Mouse (Mus musculus) stomach, embryonic 16.5 days (tissue): ENCODE data around the gene Chst15. TPM values are rescaled to one million over a fixed set of nuclear protein-coding genes. Genes with fewer than 3 reads are reported as not detected.

Source experiments
- ATAC-seq: fragments of 200-750 bp; cut with Nextera tagmentation; 2 replicates; pipeline ENCODE4 v1.8.0; 2017; ENCODE audit warnings: moderate number of reproducible peaks, moderate TSS enrichment; ENCODE audit not compliant: insufficient read depth, low FRiP score
- H3K27ac ChIP-seq: fragments of 300-500 bp; sonication (generic); 2 replicates; pipeline ENCODE4 v1.5.1; 2014; ENCODE audit warnings: low read length
- H3K27me3 ChIP-seq: fragments of 300-500 bp; sonication (generic); 2 replicates; pipeline ENCODE4 v1.6.1; 2014; ENCODE audit warnings: low read length, control low read depth, mixed read lengths; ENCODE audit not compliant: control insufficient read depth, insufficient read depth
- H3K36me3 ChIP-seq: fragments of 300-500 bp; sonication (generic); 2 replicates; pipeline ENCODE4 v1.6.1; 2014; ENCODE audit warnings: low read length; ENCODE audit not compliant: control insufficient read depth, insufficient read depth
- H3K4me1 ChIP-seq: fragments of 300-500 bp; sonication (generic); 2 replicates; pipeline ENCODE4 v1.6.1; 2014; ENCODE audit warnings: low read length, control low read depth, mixed read lengths; ENCODE audit not compliant: control insufficient read depth, insufficient read depth
- H3K4me2 ChIP-seq: fragments of 300-500 bp; sonication (generic); 2 replicates; pipeline ENCODE4 v1.6.1; 2014; ENCODE audit warnings: low read depth, low read length, mixed read lengths
- H3K4me3 ChIP-seq: fragments of 300-500 bp; sonication (generic); replicated peaks from 2 replicates; pipeline ENCODE4 v1.5.1; 2014; ENCODE audit warnings: mild to moderate bottlenecking, low read length
- H3K9ac ChIP-seq: fragments of 300-500 bp; sonication (generic); 2 replicates; pipeline ENCODE4 v1.6.1; 2014; ENCODE audit warnings: low read length
- H3K9me3 ChIP-seq: fragments of 300-500 bp; sonication (generic); replicated peaks from 2 replicates; pipeline ENCODE4 v1.6.1; 2016; ENCODE audit warnings: low read length, control low read depth; ENCODE audit not compliant: control insufficient read depth
- WGBS: fragments of 180-500 bp; shearing (Covaris S2); extraction: QIAGEN DNeasy Blood & Tissue Kit; methylation state at CpG from one replicate; pipeline ENCODE4 v1.1.7; 2014; 5-methylcytosine and 5-hydroxymethylcytosine counted together
- polyA plus RNA-seq: library from polyadenylated mRNA; unstranded; fragments of >200 nt; fragmentation: Nextera tagmentation; extraction: Ambion mirVana; gene quantifications from 2 replicates; pipeline ENCODE4 v1.2.1, GENCODE M21; 2015

The Chst15 gene
- polyA plus RNA-seq, 1 experiment from 2014 or later: 25.5 TPM

DNA sequence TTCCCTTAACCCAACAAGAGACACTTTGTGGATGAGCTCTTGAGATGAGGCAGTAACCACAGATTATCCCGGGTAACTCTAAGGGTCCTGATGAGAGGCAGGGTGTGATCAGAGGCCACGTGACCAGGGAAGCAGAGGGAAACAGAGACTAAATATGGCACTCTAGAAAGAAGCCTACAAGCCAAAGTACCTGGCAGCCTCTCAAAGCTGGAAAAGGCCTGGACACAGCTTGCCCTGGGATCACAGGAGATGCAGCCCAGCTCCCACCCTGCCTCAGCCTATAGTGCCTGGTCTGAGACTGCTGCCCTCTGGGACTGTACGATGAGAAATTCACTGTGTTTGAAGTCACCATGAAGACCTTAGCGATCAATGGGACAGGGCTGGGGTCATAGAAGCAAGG, 83.3 kb downstream of the Chst15 start:
- H3K4me1 ChIP-seq: peaks cover 9% of the 10 kb centered on the region; the same call in 1 of the 2 replicates
- H3K9ac ChIP-seq: no peak overlapping the region
- no peaks in the 10 kb centered on the region for H3K36me3 ChIP-seq
- WGBS: 72% methylated on average over 4 of the region's 4 CpGs
- no peak overlapping the region for H3K4me3 ChIP-seq
- no peaks in the 10 kb centered on the region for H3K9me3 ChIP-seq
- H3K4me2 ChIP-seq: no peak overlapping the region
- no peak for ATAC-seq
- H3K27me3 ChIP-seq: no peaks in the 10 kb centered on the region
- H3K27ac ChIP-seq: peak overlapping the region; percentile 74

DNA sequence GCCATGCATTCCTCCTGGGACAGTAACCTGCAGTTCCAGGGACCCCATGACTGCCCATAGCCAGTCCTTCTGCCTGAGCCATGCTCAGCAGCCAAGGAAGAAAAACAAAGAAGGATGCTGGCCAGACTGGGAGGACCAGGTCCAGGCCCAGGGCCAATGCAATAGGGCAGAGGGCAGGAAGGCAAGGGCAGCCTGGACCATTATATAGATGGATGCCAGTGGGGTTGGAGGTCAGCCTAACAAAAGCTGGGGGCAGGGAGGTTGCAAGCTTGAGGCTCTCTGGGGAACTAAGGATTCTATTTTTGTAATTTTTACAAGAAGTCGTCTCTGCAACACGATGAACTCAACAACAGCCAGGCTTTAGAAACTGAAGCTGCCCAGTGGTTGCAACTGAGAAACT, 84.1 kb downstream of the Chst15 start:
- Histone ChIP-seq H3K9me3 (no peaks in the 10 kb centered on the region), H3K4me3 (no peak overlapping the region), H3K27ac (no peak overlapping the region; the same call in 1 of the 2 replicates), H3K27me3 (no peaks in the 10 kb centered on the region), H3K9ac (no peak overlapping the region), H3K4me2 (no peak overlapping the region), H3K4me1 (peaks cover 9% of the 10 kb centered on the region; the same call in 1 of the 2 replicates), H3K36me3 (no peaks in the 10 kb centered on the region)
- WGBS: 30% methylated on average over 2 of the region's 2 CpGs
- no peak for ATAC-seq

DNA sequence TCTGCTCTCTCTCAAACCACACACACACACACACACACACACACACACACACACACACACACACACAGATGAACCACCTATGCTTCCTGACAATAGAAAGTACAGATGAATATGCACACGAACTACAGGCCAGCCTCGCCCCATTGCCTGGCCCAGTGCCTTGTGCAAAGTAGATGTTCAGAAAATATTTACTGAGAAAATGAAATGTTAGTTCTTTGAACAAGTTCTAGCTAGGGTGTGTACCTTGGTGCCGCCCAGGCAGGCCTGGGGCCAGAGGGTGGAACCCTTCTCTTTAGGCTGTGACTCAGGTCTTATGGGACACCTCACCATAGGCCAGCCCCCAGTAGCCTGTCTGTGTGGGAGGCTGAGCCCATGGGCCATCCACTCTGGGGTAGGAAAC, 85.6 kb downstream of the Chst15 start:
- H3K9me3 ChIP-seq: no peaks in the 10 kb centered on the region
- ATAC-seq: peak; percentile 69; the same call in 1 of the 2 replicates
- H3K36me3 ChIP-seq: no peaks in the 10 kb centered on the region
- H3K4me3 ChIP-seq: no peak overlapping the region
- H3K4me2 ChIP-seq: no peak overlapping the region
- peaks cover 13% of the 10 kb centered on the region for H3K4me1 ChIP-seq
- whole genome bisulfite sequencing: 63% methylated on average over 3 of the region's 3 CpGs
- no peaks in the 10 kb centered on the region for H3K27me3 ChIP-seq
- peak overlapping the region; percentile 63; the same call in 1 of the 2 replicates for H3K27ac ChIP-seq
- H3K9ac ChIP-seq: no peak overlapping the region

DNA sequence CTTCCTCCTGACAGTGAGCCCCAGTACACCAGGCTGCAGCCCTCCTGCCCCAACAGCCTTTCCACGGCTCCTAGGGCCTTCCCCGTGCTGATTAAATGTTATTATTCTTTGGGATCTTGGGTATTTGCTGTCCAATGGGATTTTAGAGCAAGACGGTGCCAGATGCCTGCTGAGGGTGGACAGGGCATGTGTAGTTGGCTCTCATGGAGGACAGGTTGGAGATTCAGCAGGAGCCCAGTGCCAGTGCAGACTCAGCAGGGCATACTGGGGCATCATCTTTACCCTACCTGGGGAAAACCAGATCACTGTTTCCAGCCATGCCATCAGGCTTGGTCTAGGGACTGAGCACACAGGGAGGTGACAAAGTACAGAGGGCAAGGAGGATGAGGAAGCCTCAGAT, 86.1 kb downstream of the Chst15 start:
- Histone ChIP-seq H3K27me3 (no peaks in the 10 kb centered on the region), H3K9me3 (no peaks in the 10 kb centered on the region), H3K4me3 (no peak overlapping the region), H3K4me1 (peaks cover 13% of the 10 kb centered on the region), H3K9ac (no peak overlapping the region), H3K36me3 (no peaks in the 10 kb centered on the region), H3K4me2 (no peak overlapping the region), H3K27ac (peak overlapping the region; percentile 63)
- ATAC-seq: no peak
- 75% methylated on average over 3 of the region's 3 CpGs for WGBS

DNA sequence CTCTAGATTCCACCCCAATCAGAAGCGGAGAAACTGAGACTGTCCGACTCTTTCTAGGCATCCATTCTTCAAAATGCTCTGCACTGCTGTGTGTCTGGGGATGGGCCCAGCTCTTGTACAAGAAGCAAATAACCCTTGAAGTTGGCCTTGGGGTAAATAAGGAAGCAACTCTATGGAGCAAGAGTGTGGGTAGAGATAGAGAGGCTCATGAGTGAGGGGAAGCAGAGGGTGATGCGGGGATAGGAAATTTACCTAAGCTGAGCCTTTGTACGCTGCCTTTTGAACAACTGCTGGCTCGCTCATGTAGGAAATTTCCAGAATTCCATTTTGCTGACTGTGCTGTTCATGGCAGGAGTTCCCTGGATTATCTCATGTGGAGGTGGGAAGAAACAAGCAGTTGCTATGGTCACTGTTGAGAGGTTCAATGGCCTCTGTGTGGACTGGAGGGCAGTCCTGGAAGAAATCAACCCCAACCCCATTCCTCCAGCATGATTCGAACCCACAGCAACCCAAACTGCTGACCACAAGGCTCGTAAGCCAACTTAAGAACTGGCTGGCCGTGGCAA, 89.9 kb downstream of the Chst15 start:
- no peak for ATAC-seq
- Histone ChIP-seq H3K27ac (no peak overlapping the region), H3K4me1 (peaks cover 6% of the 10 kb centered on the region; the same call in 1 of the 2 replicates), H3K36me3 (no peaks in the 10 kb centered on the region), H3K9ac (no peak overlapping the region), H3K27me3 (no peaks in the 10 kb centered on the region), H3K4me2 (no peak overlapping the region), H3K9me3 (no peaks in the 10 kb centered on the region), H3K4me3 (no peak overlapping the region)
- 70% methylated on average over 8 of the region's 8 CpGs for WGBS

DNA sequence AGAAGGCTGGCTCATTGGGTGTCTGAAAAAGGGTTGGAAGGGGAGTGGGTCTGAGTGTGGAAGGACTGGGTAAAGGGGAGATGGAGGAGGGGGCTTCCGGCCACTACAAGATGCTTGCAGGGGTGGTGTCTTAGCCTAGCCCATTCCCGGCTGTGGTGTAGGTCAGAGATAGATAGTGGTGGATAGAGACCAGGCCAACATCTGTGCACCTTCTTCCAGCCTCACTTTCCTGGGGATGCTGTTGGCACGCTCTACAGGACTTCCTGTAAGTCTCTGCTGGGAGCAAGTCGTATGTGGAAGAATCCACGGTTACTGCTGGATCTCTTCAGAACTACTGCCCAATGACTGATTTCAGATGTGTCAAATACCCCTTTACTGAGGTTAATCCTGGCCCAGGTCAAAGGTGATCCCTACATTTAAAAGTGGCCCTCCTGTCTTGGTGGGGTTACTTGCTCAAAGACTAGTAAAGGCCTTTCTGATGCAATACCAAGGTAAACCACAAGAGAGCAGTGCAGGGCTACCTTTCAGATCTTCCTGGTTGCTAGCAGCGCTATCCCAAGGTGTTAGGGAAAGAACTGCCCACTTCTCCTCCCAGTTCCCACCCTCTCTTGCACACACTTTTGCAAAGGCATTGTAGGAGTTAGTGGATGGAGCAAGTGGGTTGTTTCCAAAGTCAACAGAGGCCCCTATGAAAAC, 90.5 kb downstream of the Chst15 start:
- Histone ChIP-seq H3K9me3 (no peaks in the 10 kb centered on the region), H3K4me3 (no peak overlapping the region), H3K36me3 (no peaks in the 10 kb centered on the region), H3K4me2 (no peak overlapping the region), H3K27ac (no peak overlapping the region), H3K9ac (no peak overlapping the region), H3K27me3 (no peaks in the 10 kb centered on the region), H3K4me1 (peaks cover 6% of the 10 kb centered on the region; the same call in 1 of the 2 replicates)
- whole genome bisulfite sequencing: 55% methylated on average over 6 of the region's 6 CpGs
- peak; percentile 33; the same call in 1 of the 2 replicates for ATAC-seq

DNA sequence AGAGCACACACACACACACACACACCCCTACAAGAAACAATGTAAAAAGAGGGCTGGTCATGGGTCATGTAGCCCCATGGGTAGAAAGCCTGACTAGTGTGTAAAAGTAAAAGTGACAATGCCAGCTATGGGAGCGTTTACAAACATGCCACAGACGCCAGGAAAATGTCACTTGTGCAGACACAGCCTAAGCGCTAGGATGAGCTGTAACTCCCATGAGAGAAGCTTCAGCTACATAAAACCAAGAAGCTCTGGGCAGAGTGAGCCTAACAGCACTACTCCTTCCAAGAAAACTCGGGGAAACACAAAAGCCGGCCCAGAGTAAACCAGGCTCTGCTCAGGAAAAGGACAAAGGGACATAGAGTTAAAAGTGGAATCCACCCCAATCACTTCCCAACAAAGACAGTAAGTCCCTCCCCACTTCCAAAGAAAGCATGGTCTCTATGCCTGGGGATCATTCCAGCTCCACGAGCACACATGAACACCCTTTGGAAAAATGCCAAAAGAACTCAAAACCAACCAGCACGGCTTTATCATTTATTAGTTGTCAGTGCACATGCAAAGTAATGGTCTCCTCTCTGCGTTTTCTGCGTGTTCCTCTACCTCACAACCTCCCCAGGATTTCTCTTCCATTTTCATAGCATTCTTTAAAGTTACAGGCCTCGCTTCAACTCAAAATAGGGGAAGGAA, 93.4 kb downstream of the Chst15 start:
- H3K9ac ChIP-seq: no peak overlapping the region
- 35% methylated on average over 10 of the region's 10 CpGs for WGBS
- no peak overlapping the region for H3K27ac ChIP-seq
- no peaks in the 10 kb centered on the region for H3K27me3 ChIP-seq
- no peak overlapping the region for H3K4me3 ChIP-seq
- H3K9me3 ChIP-seq: no peaks in the 10 kb centered on the region
- ATAC-seq: no peak
- peaks cover 6% of the 10 kb centered on the region; the same call in 1 of the 2 replicates for H3K4me1 ChIP-seq
- no peak overlapping the region for H3K4me2 ChIP-seq
- no peaks in the 10 kb centered on the region for H3K36me3 ChIP-seq

DNA sequence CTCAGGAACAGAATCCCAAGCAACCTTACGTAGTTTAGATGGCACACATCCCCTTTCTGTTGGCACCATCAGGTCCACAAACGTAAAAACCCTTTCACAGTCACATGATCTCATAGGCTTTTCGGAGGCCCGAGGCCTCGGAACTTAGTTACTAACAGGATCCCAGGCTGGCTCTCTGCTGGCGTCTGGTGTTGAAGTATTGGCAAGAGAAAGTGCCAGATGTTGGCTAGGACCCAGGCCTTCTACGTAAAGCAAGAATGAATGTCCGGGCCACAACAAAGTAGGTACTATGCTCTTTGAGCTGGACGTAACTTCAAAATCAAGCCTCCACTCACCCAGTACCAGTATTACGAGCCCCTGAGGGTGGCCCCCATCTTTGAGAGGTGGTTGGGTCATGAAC, 103.0 kb downstream of the Chst15 start:
- Histone ChIP-seq H3K27me3 (no peaks in the 10 kb centered on the region), H3K9me3 (no peaks in the 10 kb centered on the region), H3K27ac (no peak overlapping the region), H3K9ac (no peak overlapping the region), H3K4me1 (no peaks in the 10 kb centered on the region), H3K36me3 (no peaks in the 10 kb centered on the region), H3K4me2 (no peak overlapping the region), H3K4me3 (no peak overlapping the region)
- 74% methylated on average over 10 of the region's 10 CpGs for WGBS
- no peak for ATAC-seq

DNA sequence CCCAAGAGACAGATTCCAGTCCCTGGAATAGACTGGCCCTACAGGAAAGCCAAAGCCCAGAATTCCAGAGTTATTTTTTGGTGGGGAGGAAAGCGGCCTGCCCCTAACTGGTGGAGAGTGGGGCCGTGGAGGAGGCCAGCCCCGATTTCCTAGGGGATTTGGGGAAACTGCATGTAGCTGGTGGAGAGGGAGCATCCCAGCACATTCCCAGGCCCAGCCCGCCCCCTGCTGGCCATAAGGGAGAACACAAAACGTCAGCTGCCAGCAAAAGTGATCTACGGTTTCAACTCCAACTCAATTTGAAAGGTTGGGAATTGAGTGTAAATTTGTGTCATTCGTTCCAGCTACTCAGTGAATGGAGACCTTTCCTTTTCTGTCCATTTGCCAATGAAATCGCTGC, 103.6 kb downstream of the Chst15 start:
- H3K4me3 ChIP-seq: no peak overlapping the region
- H3K9ac ChIP-seq: no peak overlapping the region; the same call in 1 of the 2 replicates
- H3K27ac ChIP-seq: no peak overlapping the region
- no peak overlapping the region for H3K4me2 ChIP-seq
- WGBS: 5% methylated on average over 8 of the region's 8 CpGs
- no peaks in the 10 kb centered on the region for H3K4me1 ChIP-seq
- no peaks in the 10 kb centered on the region for H3K9me3 ChIP-seq
- peak; percentile 81 for ATAC-seq
- H3K27me3 ChIP-seq: no peaks in the 10 kb centered on the region
- no peaks in the 10 kb centered on the region for H3K36me3 ChIP-seq
